Mouse (Mus musculus) embryo, embryonic 9.5 days (tissue): ENCODE results near the gene Pnkd.
"Not testable (repeated sequence)": the region's sequence is repeated elsewhere in the genome, so short reads cannot be mapped to it uniquely, and the experiment has no call there.

Source experiments
- DNase-seq: peaks from one replicate; pipeline ENCODE4 v3.0.0-alpha.2; 2017; ENCODE audit errors: extremely low spot score

The Pnkd gene

GRCm38 (mm10) chr1:74278988-74279387 is 5.7 kb upstream of the Pnkd start:
- no peak for DNase-seq

GRCm38 (mm10) chr1:74280591-74281325 is 4.0 kb upstream of the Pnkd start:
- DNase-seq, result no peak

- no peak for DNase-seq
Observed at GRCm38 (mm10) chr1:74281372-74281771, 3.4 kb upstream of the Pnkd start.

- no peak for DNase-seq
Observed at GRCm38 (mm10) chr1:74281886-74282285, 2.8 kb upstream of the Pnkd start.

- no peak for DNase-seq
Observed at GRCm38 (mm10) chr1:74282896-74283625, 1.7 kb upstream of the Pnkd start.

- DNase-seq, result peak; percentile 68
Observed at GRCm38 (mm10) chr1:74283686-74284463, 855 bp upstream of the Pnkd start.

- no peak for DNase-seq
Observed at GRCm38 (mm10) chr1:74285212-74286010, 681 bp downstream of the Pnkd start.

GRCm38 (mm10) chr1:74286869-74287607 is 2.3 kb downstream of the Pnkd start:
- not testable (repeated sequence) for DNase-seq

- no peak for DNase-seq
Observed at GRCm38 (mm10) chr1:74288327-74288726, 3.6 kb downstream of the Pnkd start.

- no peak for DNase-seq
Observed at GRCm38 (mm10) chr1:74289248-74289647, 4.5 kb downstream of the Pnkd start.

GRCm38 (mm10) chr1:74289740-74290139 is 5.0 kb downstream of the Pnkd start:
- DNase-seq, result no peak

GRCm38 (mm10) chr1:74290141-74290540 is 5.4 kb downstream of the Pnkd start:
- DNase-seq, result no peak

GRCm38 (mm10) chr1:74292331-74293020 is 7.7 kb downstream of the Pnkd start:
- DNase-seq, result no peak

GRCm38 (mm10) chr1:74293306-74293960 is 8.7 kb downstream of the Pnkd start:
- DNase-seq, result no peak

- DNase-seq, result no peak
Observed at GRCm38 (mm10) chr1:74294090-74294643, 9.4 kb downstream of the Pnkd start.

GRCm38 (mm10) chr1:74294733-74295455 is 10.2 kb downstream of the Pnkd start:
- DNase-seq, result no peak

- DNase-seq, result peak; percentile 58
Observed at GRCm38 (mm10) chr1:74295456-74296171, 10.9 kb downstream of the Pnkd start.

- DNase-seq, result no peak
Observed at GRCm38 (mm10) chr1:74296477-74296876, 11.7 kb downstream of the Pnkd start.
